Mouse (Mus musculus) forebrain, embryonic 11.5 days (tissue): ENCODE data around the gene Grik3. TPM values are rescaled to one million over a fixed set of nuclear protein-coding genes. Genes with fewer than 3 reads are reported as not detected.

Experiments used
- ATAC-seq: fragments of 200-750 bp; cut with Nextera tagmentation; replicated peaks from 2 replicates; pipeline ENCODE4 v1.8.0; 2017; ENCODE audit warnings: moderate TSS enrichment; ENCODE audit not compliant: low FRiP score
- DNase-seq: peaks from one replicate; pipeline ENCODE4 v3.0.0-alpha.2; 2017; ENCODE audit warnings: low spot score
- H3K27ac ChIP-seq: fragments of 300-500 bp; sonication (generic); 2 replicates; pipeline ENCODE4 v1.5.1; 2014; ENCODE audit warnings: low read depth, low read length
- H3K27me3 ChIP-seq: fragments of 300-500 bp; sonication (generic); 2 replicates; pipeline ENCODE4 v1.6.1; 2014; ENCODE audit warnings: mild to moderate bottlenecking, low read length, mixed read lengths; ENCODE audit not compliant: control insufficient read depth, insufficient read depth
- H3K36me3 ChIP-seq: fragments of 300-500 bp; sonication (generic); 2 replicates; pipeline ENCODE4 v1.6.1; 2014; ENCODE audit warnings: mild to moderate bottlenecking, low read length, moderate library complexity, mixed read lengths; ENCODE audit not compliant: control insufficient read depth, insufficient read depth
- H3K4me1 ChIP-seq: fragments of 300-500 bp; sonication (generic); replicated peaks from 2 replicates; pipeline ENCODE4 v1.6.1; 2014; ENCODE audit warnings: low read length, mixed read lengths; ENCODE audit not compliant: control insufficient read depth, insufficient read depth
- H3K4me2 ChIP-seq: fragments of 300-500 bp; sonication (generic); 2 replicates; pipeline ENCODE4 v1.6.1; 2014; ENCODE audit warnings: low read depth, mild to moderate bottlenecking, low read length, moderate library complexity, mixed read lengths; ENCODE audit not compliant: severe bottlenecking
- H3K4me3 ChIP-seq: fragments of 300-500 bp; sonication (generic); 2 replicates; pipeline ENCODE4 v1.5.1; 2014; ENCODE audit warnings: low read depth, low read length
- H3K9ac ChIP-seq: fragments of 300-500 bp; sonication (generic); 2 replicates; pipeline ENCODE4 v1.6.1; 2014; ENCODE audit warnings: low read length
- H3K9me3 ChIP-seq: fragments of 300-500 bp; sonication (generic); 2 replicates; pipeline ENCODE4 v1.6.1; 2016; ENCODE audit warnings: low read length, mixed read lengths; ENCODE audit not compliant: control insufficient read depth
- WGBS: fragments of 180-500 bp; shearing (Covaris S2); extraction: QIAGEN DNeasy Blood & Tissue Kit; methylation state at CpG from one replicate; pipeline ENCODE4 v1.1.7; 2014; 5-methylcytosine and 5-hydroxymethylcytosine counted together
- microRNA-seq: library from miRNA; unstranded; fragments of <30 nt; microRNA quantifications from one replicate; pipeline ENCODE4, GENCODE M21; 2016; ENCODE audit not compliant: insufficient number of aligned reads
- polyA plus RNA-seq: library from polyadenylated mRNA; unstranded; fragments of >200 nt; fragmentation: Nextera tagmentation; extraction: Ambion mirVana; gene quantifications from 2 replicates; pipeline ENCODE4 v1.2.1, GENCODE M21; 2014

The Grik3 gene
- polyA plus RNA-seq, 1 experiment from 2014 or later: 2.0 TPM

- ATAC-seq: no peak
- H3K9me3 ChIP-seq: no peaks in the 10 kb centered on the region
- no peaks in the 10 kb centered on the region for H3K4me1 ChIP-seq
- peak; percentile 22 for DNase-seq
- H3K27me3 ChIP-seq: no peaks in the 10 kb centered on the region
- H3K4me3 ChIP-seq: no peak overlapping the region
- no peak overlapping the region for H3K27ac ChIP-seq
- H3K9ac ChIP-seq: no peak overlapping the region
- WGBS: 84% methylated on average over 4 of the region's 4 CpGs
- no peak overlapping the region for H3K4me2 ChIP-seq
- no peaks in the 10 kb centered on the region for H3K36me3 ChIP-seq
Observed at GRCm38 (mm10) chr4:125760326-125760725, 269.8 kb downstream of the Grik3 start.

DNA sequence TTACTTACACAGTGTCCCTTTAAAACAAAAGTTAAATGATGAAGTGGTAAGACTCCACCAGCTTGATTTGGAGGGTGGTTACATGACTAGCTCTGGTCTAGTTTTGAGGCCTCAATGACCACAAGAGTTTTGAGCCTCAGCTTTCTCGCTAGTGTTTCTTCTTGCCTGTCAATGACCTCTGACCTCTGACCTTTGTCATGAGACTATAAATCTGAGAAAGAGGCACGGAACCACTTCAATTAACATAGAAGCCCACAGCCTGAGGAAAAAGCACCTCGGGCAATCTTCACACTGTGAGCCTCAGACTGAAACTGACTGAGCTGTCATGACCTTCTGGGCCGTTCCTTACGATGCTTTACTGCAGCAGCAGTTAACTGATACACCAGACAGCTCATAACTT, 272.6 kb downstream of the Grik3 start:
- no peaks in the 10 kb centered on the region for H3K9me3 ChIP-seq
- H3K36me3 ChIP-seq: no peaks in the 10 kb centered on the region
- 49% methylated on average over 5 of the region's 5 CpGs for WGBS
- H3K27ac ChIP-seq: no peak overlapping the region
- H3K4me1 ChIP-seq: no peaks in the 10 kb centered on the region
- H3K4me2 ChIP-seq: no peak overlapping the region
- no peak for ATAC-seq
- H3K4me3 ChIP-seq: no peak overlapping the region
- H3K9ac ChIP-seq: no peak overlapping the region
- DNase-seq: peak; percentile 21
- no peaks in the 10 kb centered on the region for H3K27me3 ChIP-seq

Small RNA genes within 50 kb of the gene (microRNA-seq; reads per million reads assigned to microRNA genes)
- gene Mir692-2: not detected
